In genomic region chr16:96610806-96611205, GRCm38 (mm10) we compare ENCODE assay signal across 8 mouse cellular contexts.
DNase-seq lines count a peak whose midpoint lies in the region.

No protein-coding gene starts in this region.

- DNase-seq in cerebellum, postnatal 14 days: peak; percentile 68 to 77
- DNase-seq in cerebellum, adult 9-11 months: no peak
- peak; percentile 61 for DNase-seq in right cerebral cortex, adult 18-20 months
- no peak for DNase-seq in right cerebral cortex, postnatal 25 days
- peak; percentile 55 for DNase-seq in embryo, embryonic 9.5 days (ENCODE audit: extremely low spot score)
- peak; percentile 66 to 82 for DNase-seq in kidney, postnatal 25 days
- peak; percentile 32 for DNase-seq in lung, postnatal 25 days (ENCODE audit: low spot score)
- DNase-seq in thymus, postnatal 25 days: peak; percentile 10

Comparison
In these comparisons a context has a peak if more than half of its experiments do, and no peak if none do; other contexts are left out.
1. DNase-seq: peak in cerebellum, postnatal 14 days (2 of 2), right cerebral cortex, adult 18-20 months (single experiment), embryo, embryonic 9.5 days (single experiment), kidney, postnatal 25 days (2 of 2), lung, postnatal 25 days (single experiment) and thymus, postnatal 25 days (single experiment); none in cerebellum, adult 9-11 months (single experiment) and right cerebral cortex, postnatal 25 days (single experiment).